Mouse (Mus musculus): ENCODE results near the gene Ppfia2. TPM values are rescaled to one million over a fixed set of nuclear protein-coding genes. Genes with fewer than 3 reads are reported as not detected.

Gene Ppfia2
- polyA plus RNA-seq, 1 experiment from 2014 or later = 24.2 TPM

DNA sequence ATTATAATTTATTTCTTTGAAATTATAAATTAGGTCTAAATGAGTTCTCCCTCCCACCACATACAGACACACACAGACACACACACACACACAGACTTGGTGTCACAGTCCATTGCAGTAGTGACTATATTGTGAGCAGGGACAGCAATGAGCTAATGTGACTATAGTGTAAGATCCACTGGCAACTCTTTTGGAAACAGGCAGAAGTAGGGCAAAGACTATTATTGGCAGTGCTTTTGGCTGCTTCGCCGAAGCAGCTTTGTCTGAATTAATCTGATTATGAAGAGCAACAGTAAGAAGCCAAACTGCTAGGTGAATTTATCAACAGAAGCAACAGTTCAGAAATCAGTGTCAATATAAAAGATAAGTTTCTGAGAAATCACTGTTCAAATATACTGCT lies 249.8 kb downstream of the Ppfia2 start:
- no peak for ATAC-seq (ENCODE audit: low FRiP score)
- 76% methylated on average over 2 of the region's 2 CpGs for WGBS
- H3K36me3 ChIP-seq = no peaks in the 10 kb centered on the region

DNA sequence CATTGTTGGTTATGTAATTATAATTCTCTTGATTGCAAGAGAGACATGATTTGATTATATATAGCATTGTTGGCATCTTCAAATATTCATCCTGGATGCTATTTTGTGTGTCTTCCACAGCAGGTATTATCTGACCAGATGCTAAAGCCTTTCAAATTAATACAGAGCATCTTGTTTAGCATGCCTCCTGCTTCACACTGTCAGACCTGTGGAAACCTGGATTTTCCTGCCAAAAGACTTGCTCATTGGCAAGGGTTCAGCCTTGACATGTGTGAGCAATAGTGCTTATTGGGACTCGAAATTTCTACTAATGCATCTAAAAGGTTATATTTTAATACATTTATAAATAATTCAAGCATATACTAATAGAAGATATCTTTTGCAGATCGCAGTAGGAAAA lies 262.1 kb downstream of the Ppfia2 start:
- no peak overlapping the region for H3K4me3 ChIP-seq
- H3K4me1 ChIP-seq (replicated peaks) = no peaks in the 10 kb centered on the region
- H3K36me3 ChIP-seq = no peaks in the 10 kb centered on the region
- H3K9ac ChIP-seq = no peak overlapping the region
- H3K27me3 ChIP-seq = no peaks in the 10 kb centered on the region
- no peak overlapping the region for H3K4me2 ChIP-seq
- 84% methylated on average over 2 of the region's 2 CpGs for WGBS
- no peak overlapping the region for H3K27ac ChIP-seq
- no peaks in the 10 kb centered on the region for H3K9me3 ChIP-seq
- ATAC-seq (ENCODE audit: low FRiP score) = no peak

More for the DNA sequence above, 249.8 kb downstream of the Ppfia2 start:
- H3K9ac ChIP-seq = no peak overlapping the region
- no peaks in the 10 kb centered on the region for H3K4me1 ChIP-seq (replicated peaks)
- no peaks in the 10 kb centered on the region for H3K27me3 ChIP-seq
- H3K4me3 ChIP-seq = no peak overlapping the region
- H3K4me2 ChIP-seq = no peak overlapping the region
- H3K27ac ChIP-seq = no peak overlapping the region
- H3K9me3 ChIP-seq = 0 out of 2 replicates have a peak, but pooled peaks cover 3% of the 10 kb centered on the region

DNA sequence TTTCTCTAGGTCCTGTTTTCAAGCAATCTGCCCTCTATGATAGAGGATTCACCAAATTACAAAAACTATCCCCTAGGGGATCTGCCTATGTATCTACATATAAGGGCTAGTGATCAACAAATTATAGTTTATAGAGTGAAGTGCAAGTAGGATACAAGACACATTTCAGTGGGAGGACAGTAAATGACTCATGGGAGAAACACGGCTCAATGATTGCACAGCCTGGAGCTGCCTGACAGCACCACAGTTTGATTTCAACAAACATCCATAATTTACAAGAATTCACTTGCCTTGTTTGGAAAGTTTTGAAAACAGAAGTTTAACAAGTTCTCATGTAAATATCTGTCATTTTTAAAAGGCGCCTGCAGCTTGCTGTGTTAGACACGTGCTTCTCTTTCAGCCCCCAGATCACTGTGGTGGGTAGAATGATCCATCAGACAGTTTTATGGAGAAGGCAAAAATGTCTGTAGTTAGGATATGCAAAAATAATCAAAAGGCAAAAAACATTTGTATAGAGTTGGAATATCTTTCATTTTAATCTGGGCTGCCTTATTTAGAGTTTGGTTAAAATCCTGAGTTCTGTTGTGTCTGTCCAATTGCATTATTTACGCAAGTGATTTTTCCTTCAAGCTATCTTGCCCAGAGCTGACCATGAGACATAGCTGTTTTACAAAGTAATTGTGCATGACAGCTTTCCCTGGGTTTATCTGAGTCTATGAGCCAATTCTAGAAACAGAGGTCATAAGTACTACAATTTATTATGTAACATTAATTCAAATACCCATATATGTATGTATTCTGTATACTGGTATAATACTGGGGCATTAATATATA lies 266.3 kb downstream of the Ppfia2 start:
- H3K9me3 ChIP-seq = no peaks in the 10 kb centered on the region
- H3K36me3 ChIP-seq = no peaks in the 10 kb centered on the region
- H3K4me3 ChIP-seq = no peak overlapping the region
- no peak overlapping the region for H3K4me2 ChIP-seq
- no peaks in the 10 kb centered on the region for H3K4me1 ChIP-seq (replicated peaks)
- no peaks in the 10 kb centered on the region for H3K27me3 ChIP-seq
- H3K9ac ChIP-seq = no peak overlapping the region
- ATAC-seq (ENCODE audit: low FRiP score) = no peak
- no peak overlapping the region for H3K27ac ChIP-seq
- WGBS = 76% methylated on average over 4 of the region's 4 CpGs

DNA sequence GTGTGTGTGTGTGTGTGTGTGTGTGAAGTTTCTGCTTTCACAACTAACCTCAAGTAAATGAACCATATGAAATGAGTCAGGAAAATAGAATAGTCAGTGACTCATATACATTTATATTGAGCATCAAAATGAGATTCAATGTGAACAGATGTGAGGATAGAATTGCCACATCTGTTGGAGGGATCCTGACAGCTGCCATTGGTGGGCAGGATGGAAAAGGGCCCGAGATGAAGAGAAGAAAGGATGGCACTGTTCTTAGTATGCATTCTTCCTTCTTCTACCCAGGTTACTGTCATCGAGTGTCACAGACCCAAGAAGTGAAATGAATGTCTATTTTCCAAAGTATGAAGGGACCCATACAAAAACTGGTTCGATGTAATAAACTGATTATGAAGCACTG lies 268.1 kb downstream of the Ppfia2 start:
- Histone ChIP-seq H3K36me3 (no peaks in the 10 kb centered on the region), H3K4me2 (no peak overlapping the region), H3K4me1 (replicated peaks) (no peaks in the 10 kb centered on the region), H3K9ac (no peak overlapping the region), H3K27ac (no peak overlapping the region), H3K27me3 (no peaks in the 10 kb centered on the region), H3K4me3 (no peak overlapping the region), H3K9me3 (no peaks in the 10 kb centered on the region)
- no peak for ATAC-seq (ENCODE audit: low FRiP score)
- WGBS = 77% methylated on average over 3 of the region's 3 CpGs

DNA sequence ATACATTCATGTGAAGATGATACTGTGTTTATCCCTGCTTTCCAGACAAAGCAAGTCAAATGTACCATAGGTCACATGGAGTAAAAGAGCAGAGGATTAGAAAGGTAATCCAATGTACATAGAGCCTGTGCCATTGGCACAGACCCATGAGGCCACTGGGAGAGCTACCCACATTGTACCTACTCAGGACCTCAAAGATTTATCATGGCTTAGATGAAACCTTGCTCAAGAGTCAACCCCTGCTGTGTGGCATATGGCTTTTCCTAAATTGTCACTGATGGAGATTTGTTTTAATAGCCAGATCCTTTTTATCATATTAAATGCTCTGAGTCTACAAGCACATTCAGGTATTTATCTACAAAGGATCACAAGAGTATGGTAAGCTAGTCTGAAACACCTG lies 274.8 kb downstream of the Ppfia2 start:
- no peak overlapping the region for H3K9ac ChIP-seq
- no peaks in the 10 kb centered on the region for H3K9me3 ChIP-seq
- no peak overlapping the region for H3K4me3 ChIP-seq
- H3K36me3 ChIP-seq = no peaks in the 10 kb centered on the region
- ATAC-seq (ENCODE audit: low FRiP score) = no peak
- H3K27ac ChIP-seq = no peak overlapping the region
- H3K27me3 ChIP-seq = no peaks in the 10 kb centered on the region
- no peaks in the 10 kb centered on the region for H3K4me1 ChIP-seq (replicated peaks)
- H3K4me2 ChIP-seq = no peak overlapping the region

DNA sequence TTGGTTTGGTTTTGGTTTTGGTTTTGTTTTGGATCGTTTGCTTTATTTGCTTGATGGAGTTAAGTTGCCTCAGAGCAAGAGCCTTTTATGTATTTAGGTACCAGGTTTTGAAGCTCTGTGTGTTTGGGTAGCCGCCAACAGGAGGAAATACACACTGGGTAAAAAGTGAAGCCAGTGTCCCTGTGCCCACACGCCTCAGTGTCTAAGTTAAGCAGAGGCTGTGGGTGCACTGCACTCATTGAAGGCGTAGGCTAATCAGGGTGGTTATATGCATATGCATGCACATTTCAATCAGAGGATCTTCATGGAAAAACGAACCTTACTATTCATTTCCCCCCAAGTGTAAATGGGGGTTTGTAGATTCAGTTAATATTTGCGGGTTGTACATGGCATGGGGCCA lies 290.9 kb downstream of the Ppfia2 start:
- WGBS = 88% methylated on average over 6 of the region's 6 CpGs
- Histone ChIP-seq H3K9ac (no peak overlapping the region), H3K4me3 (no peak overlapping the region), H3K27ac (no peak overlapping the region), H3K4me2 (no peak overlapping the region), H3K4me1 (replicated peaks) (no peaks in the 10 kb centered on the region), H3K9me3 (no peaks in the 10 kb centered on the region), H3K27me3 (no peaks in the 10 kb centered on the region), H3K36me3 (no peaks in the 10 kb centered on the region)
- no peak for ATAC-seq (ENCODE audit: low FRiP score)

DNA sequence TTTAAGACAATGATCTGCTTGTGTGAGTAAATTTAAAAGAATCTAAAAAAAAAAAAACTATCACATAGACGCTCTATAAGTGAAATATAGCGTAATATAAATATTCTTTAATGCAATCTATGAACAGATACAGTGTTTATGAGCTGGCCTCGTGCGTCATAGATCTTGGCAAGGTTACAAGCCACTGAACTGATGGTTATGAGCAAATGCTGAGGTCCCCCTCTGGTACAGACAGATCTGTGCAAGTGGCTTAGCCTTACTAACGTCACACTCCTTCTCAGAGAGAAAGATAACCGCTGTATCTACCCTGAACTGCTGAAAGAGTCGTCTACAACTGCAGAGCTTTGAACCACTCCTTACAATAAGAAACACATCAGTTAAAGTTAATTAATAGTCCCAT lies 293.6 kb downstream of the Ppfia2 start:
- Histone ChIP-seq H3K4me2 (no peak overlapping the region), H3K4me3 (no peak overlapping the region), H3K4me1 (replicated peaks) (no peaks in the 10 kb centered on the region), H3K9me3 (no peaks in the 10 kb centered on the region), H3K27ac (no peak overlapping the region), H3K27me3 (no peaks in the 10 kb centered on the region), H3K36me3 (no peaks in the 10 kb centered on the region), H3K9ac (no peak overlapping the region)
- ATAC-seq (ENCODE audit: low FRiP score) = no peak
- 82% methylated on average over 7 of the region's 7 CpGs for WGBS

DNA sequence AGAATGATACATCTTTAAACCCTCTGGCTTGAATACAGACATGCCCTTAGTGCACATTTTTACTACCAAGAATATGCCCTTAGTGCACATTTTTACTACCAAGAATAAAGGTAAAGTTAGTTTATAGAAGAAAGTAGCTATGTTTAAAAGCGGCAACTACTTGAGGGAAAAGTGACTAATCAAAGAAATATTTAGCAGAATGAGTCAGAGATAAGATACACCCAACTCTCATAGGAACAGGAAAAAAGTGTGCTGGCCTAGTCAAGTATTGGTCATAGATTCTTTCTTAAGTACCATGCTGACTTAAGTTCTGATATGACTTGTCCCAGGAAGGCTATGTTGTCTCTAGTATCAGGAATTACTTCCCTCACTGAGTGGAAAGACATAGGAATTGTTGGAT lies 305.4 kb downstream of the Ppfia2 start:
- Histone ChIP-seq H3K27ac (no peak overlapping the region), H3K4me2 (no peak overlapping the region), H3K9ac (no peak overlapping the region), H3K9me3 (no peaks in the 10 kb centered on the region), H3K4me3 (no peak overlapping the region), H3K4me1 (replicated peaks) (no peaks in the 10 kb centered on the region), H3K36me3 (peaks cover 7% of the 10 kb centered on the region), H3K27me3 (no peaks in the 10 kb centered on the region)
- no peak for ATAC-seq (ENCODE audit: low FRiP score)
- WGBS = 86% methylated on average over 1 of the region's 1 CpGs

DNA sequence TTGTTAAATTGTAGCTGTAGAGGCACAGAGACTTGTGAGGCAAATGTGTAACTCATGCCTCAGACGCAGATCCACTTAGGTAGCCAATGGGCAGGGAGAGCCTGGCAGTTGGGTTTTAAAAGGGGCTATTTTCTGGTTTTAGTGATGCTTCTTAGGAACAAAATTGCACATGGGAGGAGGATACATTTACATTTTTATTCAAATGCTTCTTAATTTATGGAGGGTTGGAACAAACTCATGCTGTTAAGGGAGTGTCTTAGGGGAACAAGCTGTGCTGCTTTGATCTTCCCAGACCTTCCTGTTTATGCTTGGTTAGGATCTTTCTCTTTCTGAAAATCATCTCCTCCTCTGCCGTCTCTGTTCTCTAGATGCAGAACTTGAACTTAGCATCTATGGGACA lies 345.3 kb downstream of the Ppfia2 start:
- Histone ChIP-seq H3K27me3 (no peaks in the 10 kb centered on the region), H3K36me3 (no peaks in the 10 kb centered on the region), H3K27ac (no peak overlapping the region), H3K4me2 (no peak overlapping the region), H3K4me1 (replicated peaks) (no peaks in the 10 kb centered on the region; the same call in 1 of the 2 replicates), H3K9ac (no peak overlapping the region), H3K4me3 (no peak overlapping the region), H3K9me3 (no peaks in the 10 kb centered on the region)
- 45% methylated on average over 2 of the region's 2 CpGs for WGBS
- no peak for ATAC-seq (ENCODE audit: low FRiP score)

DNA sequence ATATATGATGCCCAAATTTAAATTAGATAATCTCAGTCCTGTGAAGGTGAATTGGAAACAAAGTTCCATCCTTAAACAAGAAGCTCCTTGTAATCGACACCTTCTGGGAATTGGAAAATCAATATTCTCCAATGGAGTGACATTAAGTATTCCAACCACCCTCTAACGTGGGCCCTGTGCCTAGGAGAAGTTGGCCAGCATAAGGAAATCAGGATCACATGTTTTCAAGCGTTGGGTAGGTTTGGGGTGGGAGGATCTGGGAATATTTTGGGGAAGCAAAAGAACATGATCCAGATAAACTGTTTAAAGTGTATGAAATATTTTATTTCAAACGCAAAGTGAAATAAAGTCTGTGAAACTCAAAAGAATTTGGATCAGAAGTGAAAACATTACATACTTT lies 348.2 kb downstream of the Ppfia2 start:
- no peak overlapping the region for H3K4me2 ChIP-seq
- H3K9me3 ChIP-seq = no peaks in the 10 kb centered on the region
- H3K4me3 ChIP-seq = no peak overlapping the region
- no peak overlapping the region for H3K27ac ChIP-seq
- no peak overlapping the region for H3K9ac ChIP-seq
- no peaks in the 10 kb centered on the region for H3K36me3 ChIP-seq
- no peak for ATAC-seq (ENCODE audit: low FRiP score)
- 85% methylated on average over 4 of the region's 4 CpGs for WGBS
- no peaks in the 10 kb centered on the region; the same call in 1 of the 2 replicates for H3K4me1 ChIP-seq (replicated peaks)
- H3K27me3 ChIP-seq = no peaks in the 10 kb centered on the region

DNA sequence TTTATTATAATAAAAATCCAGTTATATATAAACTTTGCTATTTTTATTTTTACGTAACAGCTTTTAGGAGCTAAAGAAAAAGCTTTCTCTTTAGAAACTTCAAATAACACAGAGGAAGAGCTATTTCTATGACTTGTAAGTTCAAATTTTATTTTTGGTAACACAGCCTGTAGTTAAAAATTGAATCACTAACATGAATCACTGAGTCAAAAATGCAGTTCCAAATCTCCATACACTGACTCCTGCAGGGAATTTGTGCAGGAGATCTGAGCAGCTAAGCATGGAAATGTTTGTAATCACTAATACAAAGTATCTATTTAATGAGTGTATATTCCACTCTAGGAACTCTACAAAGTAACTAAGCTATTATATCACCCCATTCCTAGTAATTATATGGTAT lies 354.1 kb downstream of the Ppfia2 start:
- no peaks in the 10 kb centered on the region for H3K36me3 ChIP-seq
- H3K4me2 ChIP-seq = no peak overlapping the region
- no peak for ATAC-seq (ENCODE audit: low FRiP score)
- no peak overlapping the region for H3K9ac ChIP-seq
- no peaks in the 10 kb centered on the region for H3K9me3 ChIP-seq
- no peaks in the 10 kb centered on the region for H3K4me1 ChIP-seq (replicated peaks)
- H3K27me3 ChIP-seq = no peaks in the 10 kb centered on the region
- H3K4me3 ChIP-seq = no peak overlapping the region
- WGBS = 92% methylated on average over 1 of the region's 1 CpGs
- H3K27ac ChIP-seq = no peak overlapping the region

DNA sequence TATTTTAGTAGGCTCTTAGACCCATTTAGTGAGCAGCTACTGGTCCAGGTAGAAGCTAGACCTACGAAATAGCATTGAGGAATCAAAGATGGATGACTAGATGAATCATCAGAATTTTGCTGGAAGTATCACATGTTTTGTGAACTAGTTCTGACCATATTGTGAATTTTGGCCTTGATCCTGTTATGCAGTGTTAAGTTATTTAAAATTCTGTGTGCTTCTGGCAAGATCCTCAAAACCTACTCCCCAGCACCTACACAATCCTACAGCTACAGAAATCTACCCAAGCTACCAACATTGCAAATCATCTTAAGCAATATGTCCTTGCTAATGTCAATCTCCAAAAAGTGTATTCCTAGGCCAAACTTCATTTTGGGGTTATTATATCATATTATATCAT lies 368.3 kb downstream of the Ppfia2 start:
- no peaks in the 10 kb centered on the region for H3K27me3 ChIP-seq
- H3K36me3 ChIP-seq = peaks cover 6% of the 10 kb centered on the region
- no peak overlapping the region for H3K9ac ChIP-seq
- ATAC-seq (ENCODE audit: low FRiP score) = no peak
- H3K4me1 ChIP-seq (replicated peaks) = no peaks in the 10 kb centered on the region
- H3K27ac ChIP-seq = no peak overlapping the region
- WGBS = 93% methylated on average over 1 of the region's 1 CpGs
- no peaks in the 10 kb centered on the region for H3K9me3 ChIP-seq
- H3K4me3 ChIP-seq = no peak overlapping the region
- no peak overlapping the region for H3K4me2 ChIP-seq

DNA sequence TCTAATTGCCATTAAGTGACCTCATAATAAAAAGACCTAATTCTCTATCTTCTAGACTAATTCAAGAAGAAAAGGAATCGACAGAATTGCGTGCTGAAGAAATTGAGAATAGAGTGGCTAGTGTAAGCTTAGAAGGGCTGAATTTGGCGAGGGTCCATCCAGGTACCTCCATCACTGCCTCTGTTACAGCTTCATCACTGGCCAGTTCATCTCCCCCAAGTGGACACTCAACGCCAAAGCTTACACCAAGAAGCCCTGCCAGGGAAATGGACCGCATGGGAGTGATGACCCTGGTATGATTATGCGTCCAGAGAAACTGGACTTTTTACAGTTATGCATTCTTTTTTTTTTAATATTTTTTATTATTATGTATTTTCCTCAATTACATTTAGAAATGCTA lies 388.0 kb downstream of the Ppfia2 start:
- no peaks in the 10 kb centered on the region for H3K27me3 ChIP-seq
- H3K4me3 ChIP-seq = no peak overlapping the region
- no peak for ATAC-seq (ENCODE audit: low FRiP score)
- H3K4me2 ChIP-seq = no peak overlapping the region
- H3K9me3 ChIP-seq = no peaks in the 10 kb centered on the region
- peaks cover 1% of the 10 kb centered on the region for H3K36me3 ChIP-seq
- 84% methylated on average over 6 of the region's 6 CpGs for WGBS
- H3K9ac ChIP-seq = no peak overlapping the region
- H3K27ac ChIP-seq = no peak overlapping the region
- no peaks in the 10 kb centered on the region for H3K4me1 ChIP-seq (replicated peaks)

Measured in hindbrain, embryonic 13.5 days (tissue).